Mouse (Mus musculus) kidney, adult 2 months (tissue): ENCODE measurements around the gene Ckb. TPM values are rescaled to one million over a fixed set of nuclear protein-coding genes. Genes with fewer than 3 reads are reported as not detected.

Experiments used
- DNase-seq: peaks from one replicate; pipeline ENCODE4 v3.0.0; 2021
- H3K27ac ChIP-seq: fragments of 200-500 bp; 2 replicates; pipeline ENCODE4 v1.5.1; 2012; ENCODE audit warnings: low read depth, low read length, control low read depth, inconsistent platforms; ENCODE audit not compliant: insufficient read depth
- H3K27me3 ChIP-seq: fragments of 200-500 bp; replicated peaks from 2 replicates; pipeline ENCODE4 v1.6.1; 2012; ENCODE audit warnings: mild to moderate bottlenecking, moderate library complexity, low read length, inconsistent platforms; ENCODE audit not compliant: control insufficient read depth, insufficient read depth
- H3K36me3 ChIP-seq: fragments of 200-500 bp; 2 replicates; pipeline ENCODE4 v1.6.1; 2012; ENCODE audit warnings: mild to moderate bottlenecking, moderate library complexity, low read length, inconsistent platforms; ENCODE audit not compliant: control insufficient read depth, insufficient read depth
- H3K4me1 ChIP-seq: fragments of 200-500 bp; 2 replicates; pipeline ENCODE4 v1.6.1; 2011; ENCODE audit warnings: low read length; ENCODE audit not compliant: control insufficient read depth, insufficient read depth
- H3K4me3 ChIP-seq: fragments of 200-500 bp; 2 replicates; pipeline ENCODE4 v1.5.1; 2011; ENCODE audit warnings: mild to moderate bottlenecking, low read depth, low read length, control low read depth; ENCODE audit not compliant: insufficient read depth
- CTCF ChIP-seq: fragments of 200-500 bp; conservative IDR thresholded peaks from 2 replicates; pipeline ENCODE4 v1.5.1; 2011; ENCODE audit warnings: low read depth, mild to moderate bottlenecking, control low read depth, low read length, moderate library complexity, mixed read lengths; ENCODE audit not compliant: insufficient read depth, insufficient read length
- POLR2A ChIP-seq: fragments of 200-500 bp; IDR thresholded peaks from one replicate; pipeline ENCODE4 v1.6.1; 2011; ENCODE audit warnings: low read depth, low read length, control low read depth
- WGBS: fragments of 180-500 bp; shearing (Covaris S2); methylation state at CpG from one replicate; pipeline ENCODE4 v1.1.7; 2018; 5-methylcytosine and 5-hydroxymethylcytosine counted together
- polyA plus RNA-seq: library from polyadenylated mRNA; depleted of rRNA; stranded (reverse); fragments of >200 nt; gene quantifications from 2 replicates; pipeline ENCODE4 v1.2.3, GENCODE M21; 2012

The Ckb gene
- polyA plus RNA-seq, 1 experiment: 280 TPM

GRCm38 (mm10) chr12:111698346-111698913, 26.3 kb upstream of the Ckb start:
- peaks cover 17% of the 10 kb centered on the region for H3K4me1 ChIP-seq
- no peak for DNase-seq
- no peak overlapping the region for H3K4me3 ChIP-seq
- no peaks in the 10 kb centered on the region for H3K27me3 ChIP-seq
- 83% methylated on average over 6 of the region's 6 CpGs for WGBS
- TF ChIP-seq CTCF (no peak), POLR2A (no peak)
- no peaks in the 10 kb centered on the region for H3K36me3 ChIP-seq
- H3K27ac ChIP-seq: no peak overlapping the region

- Histone ChIP-seq H3K27ac (no peak overlapping the region), H3K4me3 (no peak overlapping the region), H3K4me1 (peaks cover 18% of the 10 kb centered on the region), H3K27me3 (no peaks in the 10 kb centered on the region), H3K36me3 (no peaks in the 10 kb centered on the region)
- no peak for DNase-seq
- TF ChIP-seq POLR2A: no peak
- TF ChIP-seq CTCF: no peak
- WGBS: 61% methylated on average over 4 of the region's 4 CpGs
Measured at GRCm38 (mm10) chr12:111697708-111698107, 25.6 kb upstream of the Ckb start.

GRCm38 (mm10) chr12:111696239-111696638, 24.1 kb upstream of the Ckb start:
- no peaks in the 10 kb centered on the region for H3K27me3 ChIP-seq
- 32% methylated on average over 6 of the region's 6 CpGs for WGBS
- H3K36me3 ChIP-seq: no peaks in the 10 kb centered on the region
- H3K4me1 ChIP-seq: peaks cover 18% of the 10 kb centered on the region
- TF ChIP-seq CTCF (peak; percentile 88), POLR2A (no peak)
- H3K4me3 ChIP-seq: no peak overlapping the region
- DNase-seq: peak; percentile 84
- no peak overlapping the region for H3K27ac ChIP-seq

- no peak for TF ChIP-seq POLR2A
- TF ChIP-seq CTCF: no peak
- Histone ChIP-seq H3K4me1 (peaks cover 18% of the 10 kb centered on the region), H3K36me3 (no peaks in the 10 kb centered on the region), H3K4me3 (no peak overlapping the region), H3K27me3 (no peaks in the 10 kb centered on the region), H3K27ac (peak overlapping the region; percentile 72; the same call in 1 of the 2 replicates)
- 61% methylated on average over 13 of the region's 13 CpGs for WGBS
- DNase-seq: no peak
Measured at GRCm38 (mm10) chr12:111694880-111695804, 23.0 kb upstream of the Ckb start.

- Histone ChIP-seq H3K4me3 (no peak overlapping the region), H3K27me3 (no peaks in the 10 kb centered on the region), H3K4me1 (peaks cover 26% of the 10 kb centered on the region), H3K36me3 (no peaks in the 10 kb centered on the region), H3K27ac (peak overlapping the region; percentile 81)
- DNase-seq: peak; percentile 51
- TF ChIP-seq POLR2A (no peak), CTCF (no peak)
- WGBS: 30% methylated on average over 12 of the region's 12 CpGs
Measured at GRCm38 (mm10) chr12:111694271-111694781, 22.2 kb upstream of the Ckb start.

- Histone ChIP-seq H3K27ac (peak overlapping the region; percentile 81), H3K4me1 (peaks cover 33% of the 10 kb centered on the region), H3K27me3 (no peaks in the 10 kb centered on the region), H3K4me3 (no peak overlapping the region), H3K36me3 (no peaks in the 10 kb centered on the region)
- TF ChIP-seq POLR2A (no peak), CTCF (no peak)
- peak; percentile 32 for DNase-seq
- WGBS: 53% methylated on average over 18 of the region's 18 CpGs
Measured at GRCm38 (mm10) chr12:111693341-111694270, 21.5 kb upstream of the Ckb start.
